Mouse (Mus musculus) liver, adult (tissue): ENCODE results near the gene Dclk1.

Experiments
- GATA4 ChIP-seq: IDR thresholded peaks from 2 replicates; pipeline ENCODE4 v1.6.1; 2014; ENCODE audit warnings: mild to moderate bottlenecking, low read length; ENCODE audit not compliant: insufficient replicate concordance

Gene Dclk1

GRCm38 (mm10) chr3:55520240-55521180, 278.3 kb downstream of the Dclk1 start:
- TF ChIP-seq GATA4 = no peak

GRCm38 (mm10) chr3:55521776-55522175, 279.6 kb downstream of the Dclk1 start:
- TF ChIP-seq GATA4 = no peak

GRCm38 (mm10) chr3:55523224-55523623, 281.1 kb downstream of the Dclk1 start:
- TF ChIP-seq GATA4 = no peak

- no peak for TF ChIP-seq GATA4
Measured at GRCm38 (mm10) chr3:55523735-55524477, 281.7 kb downstream of the Dclk1 start.

GRCm38 (mm10) chr3:55524491-55525195, 282.5 kb downstream of the Dclk1 start:
- no peak for TF ChIP-seq GATA4

GRCm38 (mm10) chr3:55526470-55526869, 284.3 kb downstream of the Dclk1 start:
- TF ChIP-seq GATA4 = no peak

- no peak for TF ChIP-seq GATA4
Measured at GRCm38 (mm10) chr3:55527566-55527965, 285.4 kb downstream of the Dclk1 start.

- no peak for TF ChIP-seq GATA4
Measured at GRCm38 (mm10) chr3:55528012-55528411, 285.8 kb downstream of the Dclk1 start.

GRCm38 (mm10) chr3:55529414-55529813, 287.2 kb downstream of the Dclk1 start:
- TF ChIP-seq GATA4 = no peak

- no peak for TF ChIP-seq GATA4
Measured at GRCm38 (mm10) chr3:55531204-55532044, 289.3 kb downstream of the Dclk1 start.

GRCm38 (mm10) chr3:55532175-55532973, 290.2 kb downstream of the Dclk1 start:
- no peak for TF ChIP-seq GATA4

GRCm38 (mm10) chr3:55535591-55536200, 293.5 kb downstream of the Dclk1 start:
- no peak for TF ChIP-seq GATA4

- TF ChIP-seq GATA4 = no peak
Measured at GRCm38 (mm10) chr3:55536901-55537300, 294.7 kb downstream of the Dclk1 start.

GRCm38 (mm10) chr3:55537714-55538113, 295.6 kb downstream of the Dclk1 start:
- no peak for TF ChIP-seq GATA4

GRCm38 (mm10) chr3:55539400-55539799, 297.2 kb downstream of the Dclk1 start:
- TF ChIP-seq GATA4 = no peak
